Mouse (Mus musculus) adrenal gland, adult 18-20 months (tissue): Measurements from ENCODE around the gene Nhlrc2. TPM values are rescaled to one million over a fixed set of nuclear protein-coding genes. Genes with fewer than 3 reads are reported as not detected.
"Not testable (repeated sequence)": the region's sequence is repeated elsewhere in the genome, so short reads cannot be mapped to it uniquely, and the experiment has no call there.

ENCODE experiments used
- DNase-seq, 2 experiments: peaks; one replicate each; pipeline ENCODE4 v3.0.0; 2021 to 2022; ENCODE audit warnings: low spot score in 2 of 2
- long read RNA-seq, 2 experiments: library from polyadenylated mRNA; stranded (forward); transcript quantifications; one replicate each; pipeline ENCODE4 v2.0.0; 2021
- total RNA-seq, 2 experiments: library from RNA; stranded (reverse); gene quantifications; 1 replicate in 1 of 2; 2 replicates in 1 of 2; pipeline ENCODE4 v1.2.3; 2021

Nhlrc2 gene
- total RNA-seq: 10 to 100 TPM; 18.6 to 19.2 TPM
- long read RNA-seq, experiment 1, full-length matches to known transcripts: 11 of 13 reads
- long read RNA-seq, experiment 1, partial matches to known transcripts: 1 of 13 reads
- long read RNA-seq, experiment 1, other reads (novel, unspliced or antisense): 1 of 13 reads
- long read RNA-seq, experiment 2, full-length matches to known transcripts: 14 of 24 reads
- long read RNA-seq, experiment 2, partial matches to known transcripts: 6 of 24 reads
- long read RNA-seq, experiment 2, other reads (novel, unspliced or antisense): 4 of 24 reads

GRCm38 (mm10) chr19:56548230-56549032 lies at the start of gene Nhlrc2:
TSS of gene Nhlrc2 (plus strand) at chr19:56548261.
- peak; percentile 86 for DNase-seq

GRCm38 (mm10) chr19:56503069-56503468 lies 45.0 kb upstream of the Nhlrc2 start:
- DNase-seq: not testable (repeated sequence)

GRCm38 (mm10) chr19:56503525-56503924 lies 44.5 kb upstream of the Nhlrc2 start:
- not testable (repeated sequence) for DNase-seq

- DNase-seq: not testable (repeated sequence)
These were observed 36.9 kb upstream of the Nhlrc2 start for GRCm38 (mm10) chr19:56511207-56511606.

- DNase-seq: not testable (repeated sequence)
These were observed 34.5 kb upstream of the Nhlrc2 start for GRCm38 (mm10) chr19:56513527-56513926.

- DNase-seq: not testable (repeated sequence)
These were observed 28.7 kb upstream of the Nhlrc2 start for GRCm38 (mm10) chr19:56519408-56519807.

GRCm38 (mm10) chr19:56530529-56530928 lies 17.5 kb upstream of the Nhlrc2 start:
- not testable (repeated sequence) for DNase-seq

- DNase-seq: no peak
These were observed 16.8 kb upstream of the Nhlrc2 start for GRCm38 (mm10) chr19:56531251-56531650.

- DNase-seq: no peak
These were observed 14.6 kb upstream of the Nhlrc2 start for GRCm38 (mm10) chr19:56533291-56534071.

- no peak for DNase-seq
These were observed 13.7 kb upstream of the Nhlrc2 start for GRCm38 (mm10) chr19:56534337-56534736.

- DNase-seq: no peak
These were observed 13.0 kb upstream of the Nhlrc2 start for GRCm38 (mm10) chr19:56535064-56535463.

GRCm38 (mm10) chr19:56535765-56536164 lies 12.3 kb upstream of the Nhlrc2 start:
- DNase-seq: no peak

GRCm38 (mm10) chr19:56543320-56543719 lies 4.7 kb upstream of the Nhlrc2 start:
- no peak for DNase-seq

GRCm38 (mm10) chr19:56544681-56545388 lies 3.2 kb upstream of the Nhlrc2 start:
- DNase-seq: no peak

- DNase-seq: no peak
These were observed 2.0 kb upstream of the Nhlrc2 start for GRCm38 (mm10) chr19:56546031-56546430.

- DNase-seq: peak; percentile 62 to 67
These were observed 418 bp upstream of the Nhlrc2 start, which contains the start of gene Dclre1a for GRCm38 (mm10) chr19:56547456-56548229. TSS of gene Dclre1a (minus strand) at chr19:56548222.

- DNase-seq: no peak
These were observed 1.1 kb downstream of the Nhlrc2 start for GRCm38 (mm10) chr19:56549033-56549680.

- no peak for DNase-seq
These were observed 5.1 kb downstream of the Nhlrc2 start for GRCm38 (mm10) chr19:56553177-56553576.

- DNase-seq: peak in 1 of 2 experiments; percentile 30
These were observed 7.9 kb downstream of the Nhlrc2 start for GRCm38 (mm10) chr19:56555972-56556371.
